Mouse (Mus musculus) cerebellum, adult 2 months (tissue): ENCODE results near the gene Iqcn.

ENCODE experiments used
- CTCF ChIP-seq: fragments of 200-500 bp; IDR thresholded peaks from 2 replicates; pipeline ENCODE4 v1.5.1; 2011; ENCODE audit warnings: low read depth, mild to moderate bottlenecking, control low read depth, low read length, moderate library complexity, borderline replicate concordance; ENCODE audit not compliant: insufficient read depth
- POLR2A ChIP-seq: fragments of 200-500 bp; IDR thresholded peaks from 2 replicates; pipeline ENCODE4 v1.6.1; 2011; ENCODE audit warnings: low read length, control low read depth, borderline replicate concordance; ENCODE audit not compliant: insufficient read depth

DNA sequence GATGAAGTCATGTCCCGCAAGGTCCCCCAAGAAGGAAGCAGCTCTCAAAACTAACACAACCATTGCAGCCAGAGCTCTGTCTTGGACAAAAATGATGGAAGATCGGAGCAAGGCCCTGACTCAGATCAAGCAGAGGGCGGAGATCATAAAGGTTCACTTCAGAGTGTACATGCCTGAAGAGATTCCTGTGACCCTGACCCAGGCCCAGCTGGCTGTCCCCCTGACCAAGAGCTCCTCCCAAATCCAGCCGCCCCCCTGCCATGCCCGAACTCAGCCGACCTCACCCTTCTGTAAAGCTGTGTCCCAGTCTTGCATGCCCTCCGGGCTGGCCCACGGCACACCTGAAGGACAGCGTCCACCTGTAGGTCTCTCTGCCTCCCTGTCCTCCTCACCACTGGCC, 6.5 kb downstream of the Iqcn start:
- no peak for TF ChIP-seq CTCF
- no peak for TF ChIP-seq POLR2A
